Mouse (Mus musculus) ES-Bruce4 (cell line): ENCODE data around the gene Pnrc2. TPM values are rescaled to one million over a fixed set of nuclear protein-coding genes. Genes with fewer than 3 reads are reported as not detected.

Experiments used
- H3K27ac ChIP-seq: 2 replicates; pipeline ENCODE4 v1.5.1; 2012; ENCODE audit warnings: low read length, inconsistent platforms; ENCODE audit not compliant: insufficient read depth
- H3K27me3 ChIP-seq: 2 replicates; pipeline ENCODE4 v1.6.1; 2012; ENCODE audit warnings: mild to moderate bottlenecking, low read length, inconsistent platforms; ENCODE audit not compliant: control insufficient read depth, poor library complexity, insufficient read depth, severe bottlenecking
- H3K36me3 ChIP-seq: 2 replicates; pipeline ENCODE4 v1.6.1; 2012; ENCODE audit warnings: inconsistent platforms, mild to moderate bottlenecking, low read length, moderate library complexity; ENCODE audit not compliant: control insufficient read depth, poor library complexity, insufficient read depth, severe bottlenecking
- H3K4me1 ChIP-seq: one replicate; pipeline ENCODE4 v1.8.1; 2011; ENCODE audit warnings: low read length; ENCODE audit not compliant: control insufficient read depth, insufficient read depth
- H3K4me3 ChIP-seq: 2 replicates; pipeline ENCODE4 v1.5.1; 2011; ENCODE audit warnings: low read depth, mild to moderate bottlenecking, low read length
- H3K9ac ChIP-seq: 2 replicates; pipeline ENCODE4 v1.6.1; 2012; ENCODE audit warnings: low read depth, mild to moderate bottlenecking, inconsistent platforms; ENCODE audit not compliant: poor library complexity, severe bottlenecking
- H3K9me3 ChIP-seq: replicated peaks from 2 replicates; pipeline ENCODE4 v1.6.1; 2012; ENCODE audit warnings: mild to moderate bottlenecking, low read length, inconsistent platforms; ENCODE audit not compliant: control insufficient read depth, poor library complexity, insufficient read depth, severe bottlenecking
- CTCF ChIP-seq: IDR thresholded peaks from one replicate; pipeline ENCODE4 v1.8.1; 2011; ENCODE audit warnings: low read depth, low read length
- EP300 ChIP-seq: IDR thresholded peaks from 2 replicates; pipeline ENCODE4 v1.6.1; 2011; ENCODE audit warnings: low read depth, low read length; ENCODE audit not compliant: insufficient read depth
- POLR2A ChIP-seq: IDR thresholded peaks from one replicate; pipeline ENCODE4 v1.8.1; 2011; ENCODE audit warnings: low read length; ENCODE audit not compliant: insufficient read depth
- polyA plus RNA-seq: library from polyadenylated mRNA; stranded (reverse); fragments of >200 nt; gene quantifications from 2 replicates; pipeline ENCODE4 v1.2.4, GENCODE M21; 2011; ENCODE audit warnings: low read depth; ENCODE audit not compliant: missing spikeins, insufficient read depth, insufficient read length

Pnrc2 gene
- polyA plus RNA-seq, 1 experiment: 84.4 TPM

DNA sequence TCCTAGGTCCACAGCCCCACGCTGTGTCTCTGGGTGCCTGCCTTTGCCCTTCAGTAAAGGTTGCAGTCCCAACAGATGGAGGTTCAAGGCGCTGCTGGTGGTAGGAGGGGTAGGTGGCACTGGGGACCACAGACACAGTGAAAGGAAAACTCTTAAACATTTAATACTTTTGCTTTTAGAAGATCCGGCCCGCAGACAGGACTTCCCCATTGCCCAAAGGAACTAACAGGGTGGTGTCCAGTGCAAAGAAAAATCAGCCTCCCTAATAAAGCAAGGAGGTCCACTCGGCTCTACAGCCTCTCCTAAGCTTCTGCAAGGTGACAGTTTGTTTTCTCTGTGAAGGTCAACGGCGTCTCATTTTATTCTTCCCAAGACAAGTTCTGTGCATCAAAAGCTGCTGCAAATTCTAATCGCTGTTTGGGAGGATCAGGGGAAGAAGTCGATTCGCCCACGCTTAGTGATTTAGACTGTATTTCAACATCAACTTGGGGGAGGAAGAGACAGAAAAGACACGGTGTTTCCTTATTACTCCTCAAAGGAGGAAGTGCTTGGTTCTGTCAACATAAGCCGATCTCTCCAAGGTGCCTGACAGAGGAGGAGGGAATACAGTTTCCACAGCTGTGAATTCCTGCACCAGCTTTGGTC, 45.1 kb upstream of the Pnrc2 start:
- no peaks in the 10 kb centered on the region for H3K9me3 ChIP-seq
- no peak overlapping the region for H3K4me3 ChIP-seq
- no peaks in the 10 kb centered on the region for H3K36me3 ChIP-seq
- H3K9ac ChIP-seq: no peak overlapping the region
- H3K4me1 ChIP-seq: no peaks in the 10 kb centered on the region
- no peaks in the 10 kb centered on the region for H3K27me3 ChIP-seq
- no peak overlapping the region for H3K27ac ChIP-seq
- no peak for TF ChIP-seq CTCF
- no peak for TF ChIP-seq EP300
- no peak for TF ChIP-seq POLR2A

DNA sequence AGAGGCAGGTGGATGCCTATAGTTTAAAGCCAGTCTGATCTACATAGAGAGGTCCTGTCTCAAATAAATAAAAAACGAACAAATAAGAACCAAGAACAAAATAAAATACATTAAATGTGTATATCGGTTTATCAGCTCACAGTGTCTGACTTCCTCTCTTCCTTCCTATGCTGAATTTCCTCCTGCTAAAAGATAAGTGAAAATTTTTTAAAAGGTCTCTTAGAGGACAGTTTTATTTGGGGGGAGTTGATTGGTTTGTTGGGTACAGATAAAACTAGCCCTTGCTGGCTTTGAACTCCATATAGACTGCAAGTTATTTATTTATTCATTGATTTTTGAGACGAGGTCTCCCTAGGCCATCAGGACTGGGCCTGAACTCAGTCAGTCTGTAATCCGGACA, 39.8 kb upstream of the Pnrc2 start:
- H3K27ac ChIP-seq: no peak overlapping the region
- TF ChIP-seq EP300 (no peak), CTCF (no peak), POLR2A (no peak)

DNA sequence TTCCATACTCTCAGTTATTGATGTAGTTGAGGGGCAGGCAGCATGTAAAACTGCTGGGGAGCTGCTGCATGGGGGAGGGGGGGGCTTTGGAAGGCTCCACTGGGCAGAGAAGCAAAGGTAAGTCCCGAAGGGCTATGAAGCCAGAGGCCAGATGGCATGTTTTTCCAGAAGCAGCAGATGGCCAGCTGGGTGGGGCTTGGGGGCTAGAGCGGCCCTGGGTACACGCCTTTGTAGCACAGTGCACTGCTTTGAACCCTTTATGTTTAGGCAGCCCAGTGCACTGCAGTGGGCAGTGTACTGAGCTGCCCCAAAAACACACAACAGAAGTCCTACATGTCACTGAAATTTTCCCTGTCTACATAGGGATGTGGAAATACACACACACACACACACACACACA, 39.2 kb upstream of the Pnrc2 start:
- H3K9ac ChIP-seq: no peak overlapping the region
- no peak overlapping the region for H3K27ac ChIP-seq
- no peak overlapping the region for H3K4me3 ChIP-seq
- H3K4me1 ChIP-seq: no peaks in the 10 kb centered on the region
- H3K9me3 ChIP-seq: no peaks in the 10 kb centered on the region
- H3K36me3 ChIP-seq: no peaks in the 10 kb centered on the region
- TF ChIP-seq EP300: no peak
- TF ChIP-seq CTCF: no peak
- TF ChIP-seq POLR2A: no peak
- no peaks in the 10 kb centered on the region for H3K27me3 ChIP-seq

More for the DNA sequence above, 39.8 kb upstream of the Pnrc2 start:
- H3K36me3 ChIP-seq: no peaks in the 10 kb centered on the region
- H3K9me3 ChIP-seq: no peaks in the 10 kb centered on the region
- no peak overlapping the region for H3K4me3 ChIP-seq
- H3K9ac ChIP-seq: no peak overlapping the region
- no peaks in the 10 kb centered on the region for H3K27me3 ChIP-seq
- no peaks in the 10 kb centered on the region for H3K4me1 ChIP-seq

DNA sequence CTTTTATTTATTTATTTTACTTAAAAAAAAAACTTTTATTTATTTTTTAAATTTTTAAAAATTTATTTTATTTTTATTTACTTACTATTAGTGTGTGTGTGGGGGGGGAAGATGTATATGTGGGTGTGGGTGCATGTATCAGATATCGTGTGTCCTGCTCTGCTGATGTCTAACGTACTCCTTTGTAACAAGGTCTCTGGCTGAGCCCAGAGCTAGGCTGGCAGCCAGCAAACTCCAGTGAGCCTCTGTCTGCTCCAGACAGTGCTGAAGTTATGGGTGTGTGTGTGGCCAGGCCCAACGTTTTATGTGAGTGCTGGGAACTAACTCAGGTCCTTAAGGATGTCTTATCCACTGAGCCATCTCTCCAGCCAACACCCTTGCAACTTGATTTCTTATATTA, 38.5 kb upstream of the Pnrc2 start:
- Histone ChIP-seq H3K27ac (no peak overlapping the region), H3K4me1 (no peaks in the 10 kb centered on the region), H3K4me3 (no peak overlapping the region)

DNA sequence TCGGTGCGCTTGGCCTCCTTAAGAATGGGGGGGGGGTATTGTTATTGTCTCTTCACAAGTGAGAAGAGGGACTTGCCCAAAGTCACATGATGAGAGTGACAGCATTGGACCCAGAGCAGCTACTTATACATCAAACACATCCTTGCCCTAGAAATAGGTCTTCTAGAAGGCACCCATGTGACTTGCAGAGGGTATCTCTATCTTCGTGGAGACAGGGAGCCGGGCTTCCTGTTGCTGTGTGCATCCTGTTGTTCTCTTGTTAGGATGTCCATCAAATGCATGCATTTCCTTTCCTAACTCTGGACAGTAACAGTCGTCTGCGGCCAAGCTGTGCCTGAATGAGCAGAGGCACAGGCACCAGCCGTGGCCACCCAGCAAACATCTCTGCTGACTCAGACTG, 37.9 kb upstream of the Pnrc2 start:
- Histone ChIP-seq H3K9ac (no peak overlapping the region), H3K27ac (no peak overlapping the region), H3K4me1 (no peaks in the 10 kb centered on the region), H3K36me3 (no peaks in the 10 kb centered on the region), H3K9me3 (no peaks in the 10 kb centered on the region), H3K4me3 (no peak overlapping the region), H3K27me3 (no peaks in the 10 kb centered on the region)
- TF ChIP-seq POLR2A (no peak), EP300 (no peak), CTCF (no peak)

More for the DNA sequence above, 38.5 kb upstream of the Pnrc2 start:
- TF ChIP-seq EP300: no peak
- TF ChIP-seq POLR2A: no peak
- TF ChIP-seq CTCF: no peak
- Histone ChIP-seq H3K36me3 (no peaks in the 10 kb centered on the region), H3K27me3 (no peaks in the 10 kb centered on the region), H3K9me3 (no peaks in the 10 kb centered on the region), H3K9ac (no peak overlapping the region)

DNA sequence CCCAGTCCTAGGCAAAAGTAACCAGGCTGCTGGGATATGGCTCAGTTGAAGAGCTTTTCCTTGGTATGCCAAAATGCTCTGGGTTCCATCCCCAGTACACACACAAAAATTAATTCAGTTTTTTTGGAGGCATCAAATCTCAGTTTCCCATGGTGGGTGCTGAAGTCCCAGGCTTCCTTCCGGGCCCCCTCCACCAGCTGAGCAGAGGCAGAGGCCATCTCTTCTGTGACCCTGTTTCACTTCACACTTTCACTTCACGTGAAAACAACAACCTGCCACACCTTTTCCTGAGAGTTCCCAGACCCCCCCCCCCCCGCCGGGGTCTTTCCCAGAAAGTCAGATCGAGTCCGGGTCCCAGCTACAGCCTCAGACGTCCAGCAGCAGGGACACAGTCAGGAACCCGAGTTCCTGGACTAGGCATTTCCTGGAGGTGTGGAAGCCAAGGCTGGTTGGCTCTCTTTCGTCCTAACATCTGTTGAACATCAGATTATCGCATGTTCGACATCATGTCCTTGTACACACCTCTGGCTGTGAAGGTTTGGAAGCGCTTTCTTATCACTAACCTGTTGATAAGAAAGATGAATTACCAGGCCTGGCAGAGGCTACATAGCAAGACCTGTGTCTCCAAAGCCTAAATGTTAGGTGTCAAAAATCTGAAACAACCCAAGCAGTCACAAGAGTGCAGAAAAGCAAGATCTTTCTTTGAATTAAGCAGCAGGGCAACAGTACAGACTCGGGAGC, 35.8 kb upstream of the Pnrc2 start:
- Histone ChIP-seq H3K4me1 (no peaks in the 10 kb centered on the region), H3K36me3 (no peaks in the 10 kb centered on the region), H3K9ac (no peak overlapping the region), H3K27ac (no peak overlapping the region), H3K9me3 (no peaks in the 10 kb centered on the region), H3K4me3 (no peak overlapping the region), H3K27me3 (no peaks in the 10 kb centered on the region)
- TF ChIP-seq EP300 (no peak), POLR2A (no peak), CTCF (no peak)
